Mouse (Mus musculus): Measurements from ENCODE around the gene Thsd7b. TPM values are rescaled to one million over a fixed set of nuclear protein-coding genes. Genes with fewer than 3 reads are reported as not detected.

Gene Thsd7b
- polyA plus RNA-seq, 1 experiment from 2014 or later: 3.5 TPM

- Histone ChIP-seq H3K27me3 (replicated peaks) (no peaks in the 10 kb centered on the region), H3K27ac (ENCODE audit: poor library complexity, severe bottlenecking) (no peak overlapping the region), H3K4me3 (no peak overlapping the region), H3K4me1 (replicated peaks) (no peaks in the 10 kb centered on the region), H3K4me2 (no peak overlapping the region), H3K9me3 (replicated peaks) (no peaks in the 10 kb centered on the region), H3K9ac (no peak overlapping the region), H3K36me3 (no peaks in the 10 kb centered on the region)
- ATAC-seq (ENCODE audit: insufficient number of reproducible peaks, low FRiP score): no peak
- WGBS: 67% methylated on average over 1 of the region's 1 CpGs
These were observed 92.5 kb downstream of the Thsd7b start for GRCm38 (mm10) chr1:129365590-129365989.

GRCm38 (mm10) chr1:129386479-129386878 lies 113.4 kb downstream of the Thsd7b start:
- Histone ChIP-seq H3K4me3 (no peak overlapping the region), H3K9me3 (replicated peaks) (no peaks in the 10 kb centered on the region), H3K27me3 (replicated peaks) (no peaks in the 10 kb centered on the region), H3K27ac (ENCODE audit: poor library complexity, severe bottlenecking) (no peak overlapping the region), H3K4me1 (replicated peaks) (no peaks in the 10 kb centered on the region), H3K36me3 (no peaks in the 10 kb centered on the region), H3K4me2 (no peak overlapping the region), H3K9ac (no peak overlapping the region)
- no peak for ATAC-seq (ENCODE audit: insufficient number of reproducible peaks, low FRiP score)

GRCm38 (mm10) chr1:129411584-129411983 lies 138.5 kb downstream of the Thsd7b start:
- ATAC-seq (ENCODE audit: insufficient number of reproducible peaks, low FRiP score): no peak
- no peak overlapping the region for H3K27ac ChIP-seq (ENCODE audit: poor library complexity, severe bottlenecking)
- no peaks in the 10 kb centered on the region for H3K27me3 ChIP-seq (replicated peaks)
- H3K4me2 ChIP-seq: no peak overlapping the region
- H3K4me3 ChIP-seq: no peak overlapping the region
- no peaks in the 10 kb centered on the region for H3K9me3 ChIP-seq (replicated peaks)
- H3K9ac ChIP-seq: no peak overlapping the region
- H3K36me3 ChIP-seq: no peaks in the 10 kb centered on the region
- H3K4me1 ChIP-seq (replicated peaks): no peaks in the 10 kb centered on the region
- WGBS: 83% methylated on average over 1 of the region's 1 CpGs

GRCm38 (mm10) chr1:129421581-129421980 lies 148.5 kb downstream of the Thsd7b start:
- H3K9ac ChIP-seq: no peak overlapping the region
- H3K4me2 ChIP-seq: no peak overlapping the region
- no peak overlapping the region for H3K27ac ChIP-seq (ENCODE audit: poor library complexity, severe bottlenecking)
- H3K27me3 ChIP-seq (replicated peaks): no peaks in the 10 kb centered on the region
- H3K4me3 ChIP-seq: no peak overlapping the region
- ATAC-seq (ENCODE audit: insufficient number of reproducible peaks, low FRiP score): no peak
- no peaks in the 10 kb centered on the region for H3K9me3 ChIP-seq (replicated peaks)
- H3K4me1 ChIP-seq (replicated peaks): no peaks in the 10 kb centered on the region
- H3K36me3 ChIP-seq: no peaks in the 10 kb centered on the region

- no peak for ATAC-seq (ENCODE audit: insufficient number of reproducible peaks, low FRiP score)
- Histone ChIP-seq H3K4me2 (no peak overlapping the region), H3K36me3 (no peaks in the 10 kb centered on the region), H3K27ac (ENCODE audit: poor library complexity, severe bottlenecking) (no peak overlapping the region), H3K9me3 (replicated peaks) (no peaks in the 10 kb centered on the region), H3K9ac (no peak overlapping the region), H3K27me3 (replicated peaks) (no peaks in the 10 kb centered on the region), H3K4me3 (no peak overlapping the region), H3K4me1 (replicated peaks) (no peaks in the 10 kb centered on the region)
- whole genome bisulfite sequencing: 81% methylated on average over 2 of the region's 2 CpGs
These were observed 191.3 kb downstream of the Thsd7b start for GRCm38 (mm10) chr1:129464414-129464813.

- no peaks in the 10 kb centered on the region for H3K36me3 ChIP-seq
- no peak for ATAC-seq (ENCODE audit: insufficient number of reproducible peaks, low FRiP score)
- H3K4me1 ChIP-seq (replicated peaks): 0 out of 2 replicates have a peak, but pooled peaks cover 9% of the 10 kb centered on the region
- WGBS: 80% methylated on average over 7 of the region's 7 CpGs
- H3K4me2 ChIP-seq: no peak overlapping the region
- H3K4me3 ChIP-seq: no peak overlapping the region
- no peak overlapping the region for H3K27ac ChIP-seq (ENCODE audit: poor library complexity, severe bottlenecking)
- no peaks in the 10 kb centered on the region for H3K27me3 ChIP-seq (replicated peaks)
- no peak overlapping the region for H3K9ac ChIP-seq
- H3K9me3 ChIP-seq (replicated peaks): no peaks in the 10 kb centered on the region
These were observed 200.4 kb downstream of the Thsd7b start for GRCm38 (mm10) chr1:129473504-129473903.

- Histone ChIP-seq H3K36me3 (no peaks in the 10 kb centered on the region), H3K4me1 (replicated peaks) (0 out of 2 replicates have a peak, but pooled peaks cover 4% of the 10 kb centered on the region), H3K4me3 (no peak overlapping the region), H3K9ac (no peak overlapping the region), H3K4me2 (no peak overlapping the region), H3K9me3 (replicated peaks) (no peaks in the 10 kb centered on the region), H3K27me3 (replicated peaks) (no peaks in the 10 kb centered on the region), H3K27ac (ENCODE audit: poor library complexity, severe bottlenecking) (no peak overlapping the region)
- 72% methylated on average over 5 of the region's 5 CpGs for WGBS
- no peak for ATAC-seq (ENCODE audit: insufficient number of reproducible peaks, low FRiP score)
These were observed 211.3 kb downstream of the Thsd7b start for GRCm38 (mm10) chr1:129484266-129485031.

- 76% methylated on average over 3 of the region's 3 CpGs for WGBS
- Histone ChIP-seq H3K9ac (no peak overlapping the region), H3K9me3 (replicated peaks) (no peaks in the 10 kb centered on the region), H3K4me2 (no peak overlapping the region), H3K27me3 (replicated peaks) (no peaks in the 10 kb centered on the region), H3K36me3 (no peaks in the 10 kb centered on the region), H3K4me3 (no peak overlapping the region), H3K4me1 (replicated peaks) (no peaks in the 10 kb centered on the region), H3K27ac (ENCODE audit: poor library complexity, severe bottlenecking) (no peak overlapping the region)
- no peak for ATAC-seq (ENCODE audit: insufficient number of reproducible peaks, low FRiP score)
These were observed 218.0 kb downstream of the Thsd7b start for GRCm38 (mm10) chr1:129491136-129491535.

- no peak for ATAC-seq (ENCODE audit: insufficient number of reproducible peaks, low FRiP score)
- Histone ChIP-seq H3K36me3 (no peaks in the 10 kb centered on the region), H3K9me3 (replicated peaks) (no peaks in the 10 kb centered on the region), H3K4me2 (no peak overlapping the region), H3K9ac (no peak overlapping the region), H3K4me1 (replicated peaks) (no peaks in the 10 kb centered on the region), H3K4me3 (no peak overlapping the region), H3K27ac (ENCODE audit: poor library complexity, severe bottlenecking) (no peak overlapping the region), H3K27me3 (replicated peaks) (no peaks in the 10 kb centered on the region)
- 76% methylated on average over 1 of the region's 1 CpGs for WGBS
These were observed 220.8 kb downstream of the Thsd7b start for GRCm38 (mm10) chr1:129493929-129494328.

GRCm38 (mm10) chr1:129501707-129502106 lies 228.6 kb downstream of the Thsd7b start:
- Histone ChIP-seq H3K9me3 (replicated peaks) (no peaks in the 10 kb centered on the region), H3K4me2 (no peak overlapping the region), H3K4me1 (replicated peaks) (no peaks in the 10 kb centered on the region), H3K27ac (ENCODE audit: poor library complexity, severe bottlenecking) (no peak overlapping the region), H3K9ac (no peak overlapping the region), H3K4me3 (no peak overlapping the region), H3K36me3 (no peaks in the 10 kb centered on the region), H3K27me3 (replicated peaks) (no peaks in the 10 kb centered on the region)
- ATAC-seq (ENCODE audit: insufficient number of reproducible peaks, low FRiP score): no peak
- 75% methylated on average over 3 of the region's 3 CpGs for WGBS

- Histone ChIP-seq H3K36me3 (no peaks in the 10 kb centered on the region), H3K9ac (no peak overlapping the region), H3K4me2 (no peak overlapping the region), H3K4me3 (no peak overlapping the region), H3K27ac (ENCODE audit: poor library complexity, severe bottlenecking) (no peak overlapping the region), H3K9me3 (replicated peaks) (no peaks in the 10 kb centered on the region), H3K27me3 (replicated peaks) (no peaks in the 10 kb centered on the region), H3K4me1 (replicated peaks) (no peaks in the 10 kb centered on the region)
- ATAC-seq (ENCODE audit: insufficient number of reproducible peaks, low FRiP score): no peak
- WGBS: 83% methylated on average over 1 of the region's 1 CpGs
These were observed 243.3 kb downstream of the Thsd7b start for GRCm38 (mm10) chr1:129516379-129516778.

- WGBS: 83% methylated on average over 5 of the region's 5 CpGs
- Histone ChIP-seq H3K27ac (ENCODE audit: poor library complexity, severe bottlenecking) (no peak overlapping the region), H3K4me3 (no peak overlapping the region), H3K9ac (no peak overlapping the region), H3K4me1 (replicated peaks) (no peaks in the 10 kb centered on the region), H3K27me3 (replicated peaks) (no peaks in the 10 kb centered on the region), H3K36me3 (no peaks in the 10 kb centered on the region), H3K9me3 (replicated peaks) (no peaks in the 10 kb centered on the region), H3K4me2 (no peak overlapping the region)
- ATAC-seq (ENCODE audit: insufficient number of reproducible peaks, low FRiP score): no peak
These were observed 246.6 kb downstream of the Thsd7b start for GRCm38 (mm10) chr1:129519751-129520150.

Data from heart, embryonic 12.5 days (tissue).